Mouse (Mus musculus) olfactory bulb, adult 2 months (tissue): ENCODE results near the gene Sgca. TPM values are rescaled to one million over a fixed set of nuclear protein-coding genes. Genes with fewer than 3 reads are reported as not detected.

Experiments
- H3K27ac ChIP-seq: fragments of 200-500 bp; 2 replicates; pipeline ENCODE4 v1.5.1; 2012; ENCODE audit warnings: low read depth, low read length; ENCODE audit not compliant: insufficient read depth
- H3K4me1 ChIP-seq: fragments of 200-500 bp; 2 replicates; pipeline ENCODE4 v1.6.1; 2012; ENCODE audit warnings: low read length; ENCODE audit not compliant: control insufficient read depth, insufficient read depth
- H3K4me3 ChIP-seq: fragments of 200-500 bp; 2 replicates; pipeline ENCODE4 v1.5.1; 2012; ENCODE audit warnings: mild to moderate bottlenecking, low read depth, low read length, moderate library complexity; ENCODE audit not compliant: insufficient read depth
- CTCF ChIP-seq: fragments of 200-500 bp; IDR thresholded peaks from 2 replicates; pipeline ENCODE4 v1.5.1; 2012; ENCODE audit warnings: low read depth, mild to moderate bottlenecking, low read length, moderate library complexity; ENCODE audit not compliant: insufficient read depth
- POLR2A ChIP-seq: fragments of 200-500 bp; IDR thresholded peaks from 2 replicates; pipeline ENCODE4 v1.6.1; 2012; ENCODE audit warnings: mild to moderate bottlenecking, low read depth, low read length, moderate library complexity; ENCODE audit not compliant: insufficient read depth
- WGBS: fragments of 180-500 bp; shearing (Covaris S2); methylation state at CpG from one replicate; pipeline ENCODE4 v1.1.7; 2018; 5-methylcytosine and 5-hydroxymethylcytosine counted together
- polyA plus RNA-seq: library from polyadenylated mRNA; stranded (reverse); fragments of >200 nt; gene quantifications from 2 replicates; pipeline ENCODE4 v1.2.4, GENCODE M21; 2012; ENCODE audit warnings: low replicate concordance; ENCODE audit not compliant: missing spikeins, insufficient read depth, insufficient read length

Sgca gene
- polyA plus RNA-seq, 1 experiment = not detected

DNA sequence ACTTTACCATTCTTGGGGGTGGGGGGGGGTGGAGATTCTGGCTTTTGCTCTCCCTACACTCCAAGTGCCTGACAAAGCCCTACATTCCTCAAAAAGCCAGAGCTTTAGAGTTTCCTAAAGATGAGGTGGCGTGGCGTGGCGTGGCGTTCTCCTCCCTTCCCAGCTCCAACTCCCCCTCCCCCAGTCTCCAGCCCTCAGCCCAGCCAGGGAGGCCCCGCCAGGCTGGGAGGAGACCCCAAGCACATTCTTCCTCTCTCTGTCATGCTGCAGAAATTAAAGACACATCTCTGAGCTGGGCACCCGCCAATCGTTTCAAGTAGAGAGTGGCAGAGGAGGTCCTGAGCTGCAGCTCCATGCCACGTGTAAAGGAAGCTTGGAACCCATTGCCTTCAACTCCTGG lies 42.5 kb downstream of the Sgca start:
- no peak overlapping the region for H3K4me3 ChIP-seq
- WGBS = 46% methylated on average over 8 of the region's 8 CpGs
- TF ChIP-seq POLR2A (no peak), CTCF (no peak)

DNA sequence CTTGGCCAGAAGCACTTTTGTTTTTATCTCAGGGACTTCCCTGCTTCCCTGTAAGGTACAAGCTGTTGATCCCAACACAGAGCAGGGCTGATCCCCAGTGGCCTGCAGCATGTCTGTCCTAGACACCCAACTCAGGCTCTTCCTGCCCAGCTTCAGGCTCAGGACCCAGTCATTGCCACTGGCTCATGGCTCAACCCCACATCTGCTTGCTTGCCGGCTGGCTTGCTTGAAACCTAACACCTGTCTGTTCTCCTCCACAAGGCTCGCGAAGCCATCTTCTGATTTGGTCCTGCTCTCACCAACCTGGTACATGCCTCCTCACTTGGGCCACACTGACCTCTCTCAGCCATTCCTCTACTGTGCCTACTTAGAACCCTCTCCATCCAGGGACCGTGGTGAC lies 46.0 kb downstream of the Sgca start:
- H3K4me1 ChIP-seq = peaks cover 41% of the 10 kb centered on the region
- TF ChIP-seq POLR2A (no peak), CTCF (no peak)
- no peak overlapping the region for H3K4me3 ChIP-seq
- 91% methylated on average over 4 of the region's 4 CpGs for WGBS
- H3K27ac ChIP-seq = no peak overlapping the region

More for the DNA sequence above, 42.5 kb downstream of the Sgca start:
- H3K27ac ChIP-seq = no peak overlapping the region
- H3K4me1 ChIP-seq = peaks cover 44% of the 10 kb centered on the region

DNA sequence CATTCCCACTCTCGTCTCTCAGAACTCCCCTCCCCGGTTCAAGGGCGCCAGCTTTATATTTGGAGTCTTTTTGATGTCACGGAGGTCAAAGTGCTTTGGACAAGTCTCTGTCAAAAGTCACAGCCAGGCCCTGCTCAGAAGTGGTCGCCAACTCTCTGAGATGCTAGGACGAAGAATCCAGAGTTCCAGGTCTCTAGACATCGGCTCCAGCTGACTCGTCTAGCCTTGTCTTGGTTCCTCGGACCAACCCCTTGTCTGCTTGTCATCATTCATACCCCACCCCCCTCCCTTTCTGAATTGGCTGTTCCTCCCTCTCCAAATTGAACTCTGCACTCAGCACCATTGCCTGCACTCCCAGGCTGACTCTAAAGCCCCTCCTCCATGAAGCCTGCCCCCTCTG lies 46.5 kb downstream of the Sgca start:
- WGBS = 76% methylated on average over 9 of the region's 9 CpGs
- no peak overlapping the region for H3K27ac ChIP-seq
- no peak overlapping the region for H3K4me3 ChIP-seq
- H3K4me1 ChIP-seq = peaks cover 38% of the 10 kb centered on the region
- no peak for TF ChIP-seq CTCF
- no peak for TF ChIP-seq POLR2A

DNA sequence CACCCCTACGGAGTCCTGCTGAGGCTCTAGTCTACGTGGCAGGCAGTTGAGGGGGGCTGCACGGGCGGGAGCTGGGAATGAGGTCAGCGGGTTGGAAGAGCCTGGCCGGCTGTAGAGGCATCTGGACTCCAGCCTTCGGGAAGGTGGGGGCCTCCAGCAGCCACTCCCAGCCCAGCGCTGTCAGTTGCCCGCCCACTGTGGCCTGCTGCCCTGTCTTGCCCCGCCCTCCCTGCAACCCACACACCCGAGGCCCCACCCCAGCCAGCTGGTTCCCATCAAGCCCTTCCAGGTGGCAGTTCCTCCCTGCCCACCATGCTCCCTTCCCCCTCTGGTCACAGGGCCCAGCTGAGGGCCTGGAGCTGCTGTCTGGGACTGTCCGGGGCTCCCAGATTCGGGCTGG lies 47.3 kb downstream of the Sgca start:
- TF ChIP-seq CTCF (no peak), POLR2A (no peak)
- WGBS = 13% methylated on average over 13 of the region's 13 CpGs
- H3K4me1 ChIP-seq = peaks cover 30% of the 10 kb centered on the region
- no peak overlapping the region for H3K27ac ChIP-seq
- H3K4me3 ChIP-seq = no peak overlapping the region

DNA sequence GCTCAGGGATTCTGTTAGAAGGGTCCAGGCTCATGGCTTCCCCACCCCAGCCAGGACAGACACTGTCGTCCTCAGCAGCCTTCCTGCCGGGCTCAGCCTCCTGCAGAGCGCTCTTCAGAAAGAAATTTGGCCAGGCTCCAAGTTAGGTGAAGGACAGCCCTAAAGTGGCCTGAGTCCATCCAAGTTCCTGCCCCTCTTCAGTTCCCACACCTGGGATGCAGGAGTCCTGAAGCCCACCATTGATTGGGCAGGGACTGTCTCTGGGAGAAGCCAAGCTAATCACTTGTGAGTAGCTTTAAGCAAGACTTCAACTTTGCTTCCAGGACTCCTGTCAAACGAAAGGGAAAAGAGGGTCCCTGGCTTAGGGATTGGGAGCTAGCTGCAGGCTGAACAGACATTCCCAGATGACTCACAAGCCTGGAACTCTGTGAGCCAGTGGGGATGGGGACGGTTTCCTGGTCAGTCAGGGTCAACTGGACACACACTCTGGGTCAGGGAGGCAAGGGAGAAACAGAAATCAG lies 48.3 kb downstream of the Sgca start:
- Histone ChIP-seq H3K27ac (no peak overlapping the region), H3K4me3 (no peak overlapping the region), H3K4me1 (peaks cover 21% of the 10 kb centered on the region)
- WGBS = 53% methylated on average over 5 of the region's 5 CpGs
- TF ChIP-seq CTCF = no peak
- TF ChIP-seq POLR2A = no peak

DNA sequence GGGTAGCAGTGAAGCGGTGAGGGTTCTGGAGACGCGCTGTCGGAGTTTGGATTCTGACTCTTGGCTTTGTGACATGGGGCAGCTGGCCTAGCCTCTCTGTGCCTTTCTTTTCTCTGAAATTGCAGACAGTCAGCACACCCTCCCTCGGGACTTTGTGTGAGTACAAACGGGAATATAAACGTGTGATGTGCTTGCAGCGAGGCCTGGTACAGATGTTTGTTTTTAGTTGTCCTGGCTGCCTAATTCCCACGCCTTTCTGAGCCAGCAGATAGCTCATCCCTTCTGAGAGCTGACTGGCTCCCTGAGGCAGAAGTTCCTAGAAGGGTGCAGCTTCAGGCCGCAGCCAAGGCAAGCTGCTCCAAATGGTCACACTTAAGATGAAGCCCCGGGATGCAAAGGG lies 49.7 kb downstream of the Sgca start:
- no peak overlapping the region for H3K27ac ChIP-seq
- 71% methylated on average over 11 of the region's 11 CpGs for WGBS
- peaks cover 21% of the 10 kb centered on the region for H3K4me1 ChIP-seq
- H3K4me3 ChIP-seq = no peak overlapping the region
- no peak for TF ChIP-seq POLR2A
- no peak for TF ChIP-seq CTCF

DNA sequence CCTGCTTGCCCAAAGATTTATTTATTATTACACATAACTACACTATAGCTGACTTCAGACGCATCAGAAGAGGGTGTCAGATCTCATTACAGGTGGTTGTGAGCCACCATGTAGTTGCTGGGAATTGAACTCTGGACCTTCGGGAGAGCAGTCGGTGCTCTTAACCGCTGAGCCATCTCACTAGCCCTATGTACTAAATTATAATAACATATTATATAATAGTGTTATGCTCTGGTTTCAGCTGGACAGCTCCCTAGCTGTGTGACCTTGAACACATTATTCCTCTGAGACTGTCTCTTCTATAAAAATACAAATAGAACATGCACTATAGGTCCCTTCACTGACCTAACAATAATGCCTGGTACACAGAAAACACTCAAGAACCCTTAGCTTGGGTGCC lies 51.1 kb downstream of the Sgca start:
- Histone ChIP-seq H3K27ac (no peak overlapping the region), H3K4me3 (no peak overlapping the region), H3K4me1 (peaks cover 21% of the 10 kb centered on the region)
- no peak for TF ChIP-seq POLR2A
- WGBS = 94% methylated on average over 4 of the region's 4 CpGs

DNA sequence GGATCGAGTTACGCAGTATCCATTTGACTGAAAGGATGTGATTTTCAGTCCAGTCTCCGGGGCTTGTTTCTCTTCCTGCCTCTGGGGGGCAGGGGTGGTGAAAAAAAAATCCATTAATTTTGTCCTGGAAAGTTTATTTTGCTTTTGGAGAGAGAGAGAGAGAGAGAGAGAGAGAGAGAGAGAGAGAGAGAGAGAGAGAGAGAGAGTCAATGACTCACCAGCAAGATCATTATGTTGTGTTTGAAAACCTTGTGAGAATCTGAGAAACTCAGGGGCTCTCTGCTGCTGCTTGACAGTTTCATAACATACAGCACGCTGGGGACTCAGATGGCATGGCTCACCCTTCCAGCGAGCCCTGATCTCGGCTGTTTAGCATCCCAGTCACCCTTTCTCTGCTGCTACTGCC lies 55.1 kb downstream of the Sgca start:
- TF ChIP-seq POLR2A = no peak
- no peak for TF ChIP-seq CTCF
- no peak overlapping the region for H3K27ac ChIP-seq
- H3K4me3 ChIP-seq = no peak overlapping the region
- peaks cover 8% of the 10 kb centered on the region; the same call in 1 of the 2 replicates for H3K4me1 ChIP-seq
- 42% methylated on average over 6 of the region's 6 CpGs for WGBS

DNA sequence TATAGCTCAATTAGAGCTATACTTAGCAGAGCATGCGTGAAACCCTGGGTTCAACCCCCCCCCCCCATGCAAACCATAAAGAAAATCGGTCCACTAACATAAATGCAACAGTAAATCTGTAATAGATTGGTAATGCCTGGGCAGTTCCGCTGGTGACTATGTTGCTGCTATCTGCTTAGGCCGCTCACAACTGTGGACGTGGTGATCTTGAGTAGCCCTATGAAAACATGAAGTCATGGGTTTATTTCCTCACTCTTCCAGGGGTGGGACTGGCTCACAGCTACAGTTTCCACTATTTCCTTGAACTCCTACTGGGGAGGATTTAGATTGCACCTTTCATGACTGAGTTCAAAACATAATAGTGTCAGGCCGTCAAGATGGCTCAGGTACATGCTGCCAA lies 58.4 kb downstream of the Sgca start:
- Histone ChIP-seq H3K27ac (no peak overlapping the region), H3K4me3 (no peak overlapping the region), H3K4me1 (peaks cover 16% of the 10 kb centered on the region; the same call in 1 of the 2 replicates)
- TF ChIP-seq CTCF = no peak
- no peak for TF ChIP-seq POLR2A
- WGBS = 83% methylated on average over 6 of the region's 6 CpGs

DNA sequence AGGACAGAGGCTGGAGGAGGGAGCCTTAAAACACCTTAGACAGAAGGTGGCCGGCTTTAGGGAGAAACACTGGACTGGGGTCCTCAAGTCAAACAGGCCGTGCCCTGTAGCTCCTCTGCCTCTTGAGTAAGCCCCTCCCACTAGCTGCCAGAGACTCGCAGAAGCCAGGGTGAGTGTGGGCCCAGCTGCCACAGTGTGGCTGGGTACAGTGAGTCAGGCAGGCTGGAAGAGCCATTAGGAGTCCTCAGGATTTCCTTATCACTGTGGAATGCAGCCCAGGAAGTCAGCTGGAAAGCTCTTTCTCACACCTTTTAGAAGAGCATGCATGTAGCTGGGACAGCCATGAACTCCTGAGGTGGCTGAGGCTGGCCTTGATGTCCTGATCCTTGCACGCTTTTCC lies 59.6 kb downstream of the Sgca start:
- no peak overlapping the region for H3K4me3 ChIP-seq

More for the DNA sequence above, 59.6 kb downstream of the Sgca start:
- H3K4me1 ChIP-seq = peaks cover 16% of the 10 kb centered on the region; the same call in 1 of the 2 replicates
- H3K27ac ChIP-seq = no peak overlapping the region
- 39% methylated on average over 4 of the region's 4 CpGs for whole genome bisulfite sequencing
- TF ChIP-seq CTCF (no peak), POLR2A (no peak)
